Mouse (Mus musculus): Measurements from ENCODE around the gene Vmn1r33.
"Not testable (repeated sequence)": the region's sequence is repeated elsewhere in the genome, so short reads cannot be mapped to it uniquely, and the experiment has no call there.

The Vmn1r33 gene

DNA sequence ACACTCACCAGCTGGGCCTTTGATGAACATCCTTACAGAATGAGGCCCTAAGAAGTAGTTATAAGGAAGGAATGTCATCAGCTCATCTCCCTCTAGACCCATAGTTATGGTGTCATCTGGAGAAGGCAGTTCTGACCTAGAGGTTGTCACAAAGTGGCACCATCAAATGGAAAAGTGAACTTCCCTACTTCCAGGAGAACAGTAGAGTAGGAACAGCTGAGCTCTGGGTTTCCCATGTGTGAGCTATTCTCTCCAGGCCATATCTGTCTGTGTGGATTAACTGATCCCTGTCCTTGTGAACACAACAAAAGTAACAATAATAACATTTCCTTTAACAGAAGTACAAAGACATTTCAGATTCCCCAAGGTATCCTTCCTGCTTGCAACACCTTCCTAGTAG is at the start of gene Vmn1r33:
Vmn1r33 (minus strand) TSS at position 101 of the 400 bp plus-strand sequence.
- DNase-seq: not testable (repeated sequence)

- DNase-seq: no peak
Observed at GRCm38 (mm10) chr6:66643779-66644178, 25.7 kb upstream of the Vmn1r33 start, which contains the start of gene Vmn1r34. TSS of gene Vmn1r34 (minus strand) at chr6:66643879.

GRCm38 (mm10) chr6:66595804-66596203 is 22.3 kb downstream of the Vmn1r33 start:
- DNase-seq: no peak
